Mouse (Mus musculus): ENCODE measurements around the gene Nup188.

- TF ChIP-seq POLR2A (IDR thresholded peaks at IDR 0.05; ENCODE audit: extremely low read depth, insufficient read depth, low read length), result no peak; the same call in 1 of the 2 replicates
- TF ChIP-seq CTCF (IDR thresholded peaks at IDR 0.05; ENCODE audit: extremely low read depth, insufficient read depth, low read length), result no peak
Measured at GRCm38 (mm10) chr2:30385591-30385990, 99.4 kb downstream of the Nup188 start.
